Mouse (Mus musculus): ENCODE data around the gene Impdh1. TPM values are rescaled to one million over a fixed set of nuclear protein-coding genes. Genes with fewer than 3 reads are reported as not detected.

Impdh1 gene
- polyA plus RNA-seq, 1 experiment from 2014 or later: 37.6 TPM

Small RNA genes within 50 kb of the gene (microRNA-seq; reads per million reads assigned to microRNA genes)
- gene Gm24303: not detected

Other genes with a start within 250 kb of the Impdh1 start
- gene Lep, start 156.1 kb downstream of the Impdh1 start, polyA plus RNA-seq (2015; fragmentation: Nextera tagmentation; extraction: Ambion mirVana): not detected in 2 replicates
- 46.9 and 48.8 TPM in 2 replicates for gene Rbm28, start 51.4 kb downstream of the Impdh1 start, polyA plus RNA-seq (2015; fragmentation: Nextera tagmentation; extraction: Ambion mirVana)
- gene Prrt4, start 36.8 kb downstream of the Impdh1 start, polyA plus RNA-seq (2015; fragmentation: Nextera tagmentation; extraction: Ambion mirVana): 1.5 and 1.8 TPM in 2 replicates
- 38.3 and 38.6 TPM in 2 replicates for gene Hilpda, start 56.1 kb upstream of the Impdh1 start, polyA plus RNA-seq (2015; fragmentation: Nextera tagmentation; extraction: Ambion mirVana)
- gene Fam71f2, start 63.2 kb upstream of the Impdh1 start, polyA plus RNA-seq (2015; fragmentation: Nextera tagmentation; extraction: Ambion mirVana): 0.67 and 0.75 TPM in 2 replicates
- gene Fam71f1, start 102.8 kb upstream of the Impdh1 start, polyA plus RNA-seq (2015; fragmentation: Nextera tagmentation; extraction: Ambion mirVana): not detected in 2 replicates
- gene Calu, start 131.7 kb upstream of the Impdh1 start, polyA plus RNA-seq (2015; fragmentation: Nextera tagmentation; extraction: Ambion mirVana): 163 and 177 TPM in 2 replicates
- gene Opn1sw, start 172.1 kb upstream of the Impdh1 start, polyA plus RNA-seq (2015; fragmentation: Nextera tagmentation; extraction: Ambion mirVana): 0.44 TPM in 2 replicates
- 34.3 and 37.0 TPM in 2 replicates for gene Ccdc136, start 179.9 kb upstream of the Impdh1 start, polyA plus RNA-seq (2015; fragmentation: Nextera tagmentation; extraction: Ambion mirVana)
- 1.5 and 1.6 TPM in 2 replicates for gene Flnc, start 216.9 kb upstream of the Impdh1 start, polyA plus RNA-seq (2015; fragmentation: Nextera tagmentation; extraction: Ambion mirVana)